Mouse (Mus musculus): ENCODE data around the gene Slc8a1.

Gene Slc8a1

GRCm38 (mm10) chr17:81335526-81335925 lies 402.7 kb downstream of the Slc8a1 start:
- no peak for DNase-seq

All from lung, postnatal 10 days (tissue).